Mouse (Mus musculus) stomach, postnatal 0 days (tissue): Measurements from ENCODE around the gene Cplx2. TPM values are rescaled to one million over a fixed set of nuclear protein-coding genes. Genes with fewer than 3 reads are reported as not detected.

Source experiments
- ATAC-seq: fragments of 200-750 bp; cut with Nextera tagmentation; 2 replicates; pipeline ENCODE4 v1.8.0; 2017; ENCODE audit not compliant: low FRiP score, low TSS enrichment
- DNase-seq: peaks from one replicate; pipeline ENCODE4 v3.0.0-alpha.2; 2016; ENCODE audit warnings: low spot score
- H3K27ac ChIP-seq: fragments of 300-500 bp; sonication (generic); replicated peaks from 2 replicates; pipeline ENCODE4 v1.5.1; 2014; ENCODE audit warnings: mild to moderate bottlenecking, control low read depth
- H3K27me3 ChIP-seq: fragments of 300-500 bp; sonication (generic); 2 replicates; pipeline ENCODE4 v1.6.1; 2014; ENCODE audit warnings: low read length; ENCODE audit not compliant: control insufficient read depth, insufficient read depth
- H3K36me3 ChIP-seq: fragments of 300-500 bp; sonication (generic); 2 replicates; pipeline ENCODE4 v1.6.1; 2014; ENCODE audit warnings: low read length, mixed read lengths; ENCODE audit not compliant: control insufficient read depth, insufficient read depth
- H3K4me1 ChIP-seq: fragments of 300-500 bp; sonication (generic); replicated peaks from 2 replicates; pipeline ENCODE4 v1.6.1; 2014; ENCODE audit warnings: antibody characterized with exemption; ENCODE audit not compliant: control insufficient read depth, insufficient read depth
- H3K4me2 ChIP-seq: fragments of 300-500 bp; sonication (generic); replicated peaks from 2 replicates; pipeline ENCODE4 v1.6.1; 2014; ENCODE audit warnings: low read depth, mild to moderate bottlenecking, control low read depth, moderate library complexity
- H3K4me3 ChIP-seq: fragments of 300-500 bp; sonication (generic); 2 replicates; pipeline ENCODE4 v1.5.1; 2014; ENCODE audit warnings: low read depth, low read length, control low read depth
- H3K9ac ChIP-seq: fragments of 300-500 bp; sonication (generic); 2 replicates; pipeline ENCODE4 v1.6.1; 2014; ENCODE audit warnings: mild to moderate bottlenecking, low read length, control low read depth, mixed read lengths
- H3K9me3 ChIP-seq: fragments of 300-500 bp; sonication (generic); 2 replicates; pipeline ENCODE4 v1.6.1; 2016; ENCODE audit warnings: low read length; ENCODE audit not compliant: control insufficient read depth
- CTCF ChIP-seq: IDR thresholded peaks from 2 replicates; pipeline ENCODE4 v1.5.1; 2016; ENCODE audit warnings: antibody characterized with exemption, low read depth, mild to moderate bottlenecking, moderate library complexity
- EP300 ChIP-seq: optimal IDR thresholded peaks from 2 replicates; pipeline ENCODE3; 2016; ENCODE audit warnings: antibody characterized with exemption
- WGBS: fragments of 180-500 bp; shearing (Covaris S2); extraction: QIAGEN DNeasy Blood & Tissue Kit; methylation state at CpG from one replicate; pipeline ENCODE4 v1.1.7; 2014; 5-methylcytosine and 5-hydroxymethylcytosine counted together
- polyA plus RNA-seq: library from polyadenylated mRNA; unstranded; fragments of >200 nt; fragmentation: Nextera tagmentation; extraction: Ambion mirVana; gene quantifications from 2 replicates; pipeline ENCODE4 v1.2.1, GENCODE M21; 2015

The Cplx2 gene
- polyA plus RNA-seq, 1 experiment from 2014 or later: 1.9 TPM

DNA sequence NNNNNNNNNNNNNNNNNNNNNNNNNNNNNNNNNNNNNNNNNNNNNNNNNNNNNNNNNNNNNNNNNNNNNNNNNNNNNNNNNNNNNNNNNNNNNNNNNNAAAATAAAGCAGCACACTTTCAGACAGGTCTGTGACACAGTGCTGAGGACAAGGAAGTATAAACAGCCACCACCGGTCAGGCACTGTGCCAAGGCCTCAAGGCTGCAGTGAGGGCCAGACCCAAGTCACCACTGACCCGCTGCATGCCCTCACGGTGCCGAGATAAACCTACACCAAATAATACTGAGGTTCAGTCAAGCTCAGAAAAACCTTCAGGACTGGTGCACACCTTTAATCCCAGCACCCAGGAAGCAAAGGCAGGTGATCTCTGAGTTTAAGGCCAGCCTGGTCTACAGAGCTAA, 13.7 kb upstream of the Cplx2 start:
- no peak overlapping the region for H3K4me2 ChIP-seq
- no peak for TF ChIP-seq EP300
- TF ChIP-seq CTCF: no peak
- H3K27me3 ChIP-seq: no peaks in the 10 kb centered on the region
- no peaks in the 10 kb centered on the region for H3K36me3 ChIP-seq
- H3K4me3 ChIP-seq: no peak overlapping the region
- peak; percentile 61 for DNase-seq
- no peaks in the 10 kb centered on the region for H3K9me3 ChIP-seq
- H3K4me1 ChIP-seq: no peaks in the 10 kb centered on the region
- H3K9ac ChIP-seq: no peak overlapping the region
- no peak for ATAC-seq
- H3K27ac ChIP-seq: no peak overlapping the region
- WGBS: 36% methylated on average over 4 of the region's 4 CpGs

DNA sequence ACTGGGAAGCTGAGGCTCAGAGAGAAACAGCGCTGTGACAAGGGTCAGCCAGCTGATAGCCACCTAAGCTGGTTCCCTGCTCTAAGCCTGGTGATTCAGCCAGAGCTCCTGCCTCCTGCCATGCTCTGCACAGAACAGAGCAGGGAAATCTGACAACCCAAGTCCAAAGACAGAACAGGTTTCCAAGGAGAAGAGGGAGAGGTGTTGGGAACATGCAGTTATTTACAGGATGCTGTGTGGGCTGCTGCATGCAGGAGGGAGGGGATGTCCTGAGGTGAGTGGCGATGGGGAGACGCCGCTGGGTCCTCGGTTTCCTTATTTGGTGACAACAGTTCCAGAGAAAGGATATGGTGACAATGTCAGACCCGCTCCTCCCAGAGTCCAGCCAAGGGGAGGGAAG, 12.0 kb upstream of the Cplx2 start:
- H3K27me3 ChIP-seq: no peaks in the 10 kb centered on the region
- no peaks in the 10 kb centered on the region for H3K36me3 ChIP-seq
- ATAC-seq (no peak), DNase-seq (no peak)
- no peaks in the 10 kb centered on the region for H3K4me1 ChIP-seq
- H3K9ac ChIP-seq: no peak overlapping the region
- no peak overlapping the region for H3K27ac ChIP-seq
- no peak overlapping the region for H3K4me3 ChIP-seq
- H3K4me2 ChIP-seq: no peak overlapping the region
- TF ChIP-seq CTCF (no peak), EP300 (no peak)
- H3K9me3 ChIP-seq: no peaks in the 10 kb centered on the region
- WGBS: 90% methylated on average over 6 of the region's 6 CpGs

DNA sequence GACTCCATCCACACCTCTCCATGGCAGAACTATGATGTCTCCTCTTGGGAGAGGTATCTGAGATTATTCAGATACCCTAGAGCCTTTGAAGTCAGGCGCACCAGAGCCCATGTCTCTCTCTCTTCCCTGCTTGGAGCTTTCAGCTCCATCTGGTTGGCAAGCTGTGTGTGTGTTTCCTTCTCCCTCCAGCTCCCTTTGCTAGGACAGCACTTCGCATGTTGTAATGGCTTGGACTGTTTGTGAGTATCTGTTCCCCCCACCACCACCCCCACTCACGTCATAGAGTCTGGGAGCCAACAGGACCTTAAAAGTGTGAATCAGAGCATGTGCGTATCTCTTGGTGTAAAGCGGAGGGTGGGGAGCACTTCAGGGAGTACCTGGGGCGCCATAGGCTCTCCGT, 6.5 kb upstream of the Cplx2 start:
- DNase-seq (no peak), ATAC-seq (no peak)
- H3K36me3 ChIP-seq: no peaks in the 10 kb centered on the region
- WGBS: 87% methylated on average over 7 of the region's 7 CpGs
- H3K4me3 ChIP-seq: no peak overlapping the region
- H3K9me3 ChIP-seq: no peaks in the 10 kb centered on the region
- H3K4me1 ChIP-seq: no peaks in the 10 kb centered on the region
- no peak overlapping the region for H3K27ac ChIP-seq
- H3K4me2 ChIP-seq: no peak overlapping the region
- no peaks in the 10 kb centered on the region for H3K27me3 ChIP-seq
- H3K9ac ChIP-seq: no peak overlapping the region
- TF ChIP-seq CTCF: no peak
- no peak for TF ChIP-seq EP300

GRCm38 (mm10) chr13:54367758-54368157, 3.4 kb upstream of the Cplx2 start:
- H3K27me3 ChIP-seq: no peaks in the 10 kb centered on the region; the same call in 1 of the 2 replicates
- 0 out of 2 replicates have a peak, but pooled peaks cover 2% of the 10 kb centered on the region for H3K4me1 ChIP-seq
- H3K36me3 ChIP-seq: no peaks in the 10 kb centered on the region
- H3K9me3 ChIP-seq: no peaks in the 10 kb centered on the region
- ATAC-seq: no peak
- no peak overlapping the region for H3K9ac ChIP-seq
- H3K27ac ChIP-seq: no peak overlapping the region
- no peak overlapping the region for H3K4me2 ChIP-seq
- WGBS: 77% methylated on average over 6 of the region's 6 CpGs
- no peak for DNase-seq
- TF ChIP-seq EP300 (no peak), CTCF (peak; percentile 55)
- H3K4me3 ChIP-seq: no peak overlapping the region

- no peak for ATAC-seq
- no peaks in the 10 kb centered on the region; the same call in 1 of the 2 replicates for H3K27me3 ChIP-seq
- H3K4me3 ChIP-seq: no peak overlapping the region
- no peak overlapping the region for H3K9ac ChIP-seq
- no peak overlapping the region for H3K27ac ChIP-seq
- H3K36me3 ChIP-seq: no peaks in the 10 kb centered on the region
- no peak for DNase-seq
- no peaks in the 10 kb centered on the region for H3K9me3 ChIP-seq
- WGBS: 79% methylated on average over 9 of the region's 9 CpGs
- no peak for TF ChIP-seq EP300
- TF ChIP-seq CTCF: no peak
- H3K4me1 ChIP-seq: 0 out of 2 replicates have a peak, but pooled peaks cover 2% of the 10 kb centered on the region
- H3K4me2 ChIP-seq: no peak overlapping the region
Measured at GRCm38 (mm10) chr13:54368181-54368580, 3.0 kb upstream of the Cplx2 start.

DNA sequence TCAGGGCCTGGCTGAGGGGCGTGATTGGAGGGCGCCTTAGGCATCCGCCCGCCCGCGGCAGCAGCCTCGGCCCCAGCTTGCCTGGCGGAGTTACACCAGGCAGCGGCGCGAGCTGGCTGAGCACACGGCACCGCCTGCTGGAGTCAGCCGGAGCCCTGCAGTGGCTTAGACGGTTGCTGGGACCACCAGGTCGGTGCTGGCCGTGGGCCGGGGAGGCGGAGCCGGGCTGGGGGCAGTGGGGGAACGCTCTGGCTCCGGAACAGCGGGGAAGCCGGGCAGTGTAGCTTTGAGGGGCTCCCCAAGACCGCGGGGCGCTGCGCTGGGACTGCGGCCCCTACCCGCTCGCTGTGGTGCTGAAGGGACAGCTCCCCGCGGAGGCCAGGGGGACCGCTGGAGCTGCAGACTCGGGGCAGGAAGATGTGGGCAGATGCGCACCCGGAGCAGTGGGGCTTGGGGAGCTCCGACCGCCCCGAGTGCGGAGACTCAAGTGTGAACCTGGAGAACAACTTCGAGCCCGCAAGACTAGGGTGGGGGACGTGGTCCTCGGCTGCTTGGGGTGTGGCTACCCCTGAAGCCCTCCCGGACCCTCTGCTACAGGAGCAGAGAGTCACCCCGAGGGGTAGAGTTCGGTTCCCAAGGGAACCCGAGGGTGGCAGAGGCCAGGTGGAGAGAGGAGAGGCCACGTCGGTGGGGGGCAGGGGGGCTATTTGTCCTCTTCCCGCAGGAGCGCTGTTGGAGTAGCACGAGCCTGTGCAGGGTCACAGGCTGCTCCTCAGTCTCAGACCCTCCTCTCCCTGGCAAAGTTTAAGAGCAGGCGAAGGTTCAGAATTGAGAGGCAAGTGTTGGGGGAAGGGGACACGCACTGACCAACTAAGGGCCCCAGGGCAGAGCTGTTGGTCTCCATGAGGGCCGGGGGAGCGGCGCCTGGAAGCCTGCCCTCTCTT, 510 bp downstream of the Cplx2 start:
- Histone ChIP-seq H3K27ac (no peak overlapping the region), H3K4me1 (0 out of 2 replicates have a peak, but pooled peaks cover 2% of the 10 kb centered on the region), H3K27me3 (no peaks in the 10 kb centered on the region; the same call in 1 of the 2 replicates), H3K9me3 (no peaks in the 10 kb centered on the region), H3K4me3 (peak overlapping the region; percentile 28), H3K9ac (no peak overlapping the region), H3K36me3 (no peaks in the 10 kb centered on the region), H3K4me2 (peak overlapping the region; percentile 48)
- ATAC-seq (peak; percentile 78), DNase-seq (peak; percentile 91)
- WGBS: under 1% methylated on average over 55 of the region's 59 CpGs
- no peak for TF ChIP-seq EP300
- TF ChIP-seq CTCF: peak; percentile 61
